Mouse (Mus musculus) ES-E14 (cell line): ENCODE data around the gene Pld1. TPM values are rescaled to one million over a fixed set of nuclear protein-coding genes. Genes with fewer than 3 reads are reported as not detected.
"Not testable (repeated sequence)": the region's sequence is repeated elsewhere in the genome, so short reads cannot be mapped to it uniquely, and the experiment has no call there.

Experiments
- DNase-seq: peaks from one replicate; pipeline ENCODE4 v3.0.0-alpha.2; 2013; ENCODE audit warnings: low read depth, low spot score
- H3K27ac ChIP-seq: 2 replicates; pipeline ENCODE4 v1.5.1; 2012; ENCODE audit warnings: low read depth, mild to moderate bottlenecking, low read length, moderate library complexity, mixed read lengths; ENCODE audit not compliant: poor library complexity, insufficient read depth, severe bottlenecking
- H3K36me3 ChIP-seq: 2 replicates; pipeline ENCODE4 v1.6.1; 2012; ENCODE audit warnings: mild to moderate bottlenecking, low read length, moderate library complexity, mixed read lengths; ENCODE audit not compliant: control insufficient read depth, poor library complexity, insufficient read depth, severe bottlenecking
- H3K4me1 ChIP-seq, 2 experiments: fragments of 150-350 bp in 1 of 2; sonication (generic) in 1 of 2; 2 replicates each; pipeline ENCODE4 v1.6.1; 2012; ENCODE audit warnings: low read length in 2 of 2, mild to moderate bottlenecking in 1 of 2, mixed read lengths in 1 of 2; ENCODE audit not compliant: control insufficient read depth in 2 of 2, insufficient read depth in 2 of 2, poor library complexity in 1 of 2
- H3K4me3 ChIP-seq, 2 experiments: fragments of 150-350 bp in 1 of 2; sonication (generic) in 1 of 2; 2 replicates each; pipeline ENCODE4 v1.5.1; 2012; ENCODE audit warnings: low read length in 2 of 2, low read depth in 1 of 2, mild to moderate bottlenecking in 1 of 2, mixed read lengths in 1 of 2; ENCODE audit not compliant: insufficient read depth in 1 of 2, poor library complexity in 1 of 2, severe bottlenecking in 1 of 2
- H3K9ac ChIP-seq: 2 replicates; pipeline ENCODE4 v1.6.1; 2012; ENCODE audit warnings: low read depth, mild to moderate bottlenecking, low read length, mixed read lengths; ENCODE audit not compliant: poor library complexity, insufficient read depth, severe bottlenecking
- H3K9me3 ChIP-seq: fragments of 150-350 bp; sonication (generic); 2 replicates; pipeline ENCODE4 v1.6.1; 2012; ENCODE audit warnings: low read depth, mild to moderate bottlenecking, low read length; ENCODE audit not compliant: control insufficient read depth, insufficient read depth
- CHD2 ChIP-seq: IDR thresholded peaks from 2 replicates; pipeline ENCODE4 v1.6.1; 2014; ENCODE audit warnings: mild to moderate bottlenecking, low read depth, low read length, inconsistent platforms
- HCFC1 ChIP-seq: IDR thresholded peaks from 2 replicates; pipeline ENCODE4 v1.6.1; 2012; ENCODE audit warnings: low read length, inconsistent platforms, borderline replicate concordance; ENCODE audit not compliant: insufficient read depth
- MAFK ChIP-seq: IDR thresholded peaks from 2 replicates; pipeline ENCODE4 v1.6.1; 2014; ENCODE audit warnings: mild to moderate bottlenecking, low read depth, low read length, inconsistent platforms; ENCODE audit not compliant: insufficient read depth
- ZC3H11A ChIP-seq: IDR thresholded peaks from 2 replicates; pipeline ENCODE4 v1.6.1; 2012; ENCODE audit warnings: low read depth, mild to moderate bottlenecking, inconsistent platforms, low read length, borderline replicate concordance
- ZNF384 ChIP-seq: IDR thresholded peaks from 2 replicates; pipeline ENCODE4 v1.6.1; 2012; ENCODE audit warnings: low read depth, low read length, inconsistent platforms
- in situ Hi-C, 2 experiments: fragments of 600-800 bp; cut with MboI; formaldehyde crosslinking; loops; one replicate each; pipeline ENCODE4 v1.15.1; 2025; ENCODE audit warnings: low sequenced_read_pairs in 2 of 2, inconsistent platforms in 1 of 2; ENCODE audit not compliant: unreplicated experiment in 2 of 2
- total RNA-seq: library from RNA; depleted of rRNA; stranded (reverse); fragments of 300-350 nt; gene quantifications from 2 replicates; pipeline ENCODE4 v1.2.3, GENCODE M21; 2012

Gene Pld1
- total RNA-seq, 1 experiment, result 4.8 TPM

GRCm38 (mm10) chr3:27941634-27942033 is 3.1 kb downstream of the Pld1 start:
- H3K4me1 ChIP-seq, result no peaks in the 10 kb centered on the region; a peak in 2 of 4 replicates
- H3K27ac ChIP-seq, result no peak overlapping the region
- H3K4me3 ChIP-seq, result no peak overlapping the region
- TF ChIP-seq ZNF384 (no peak), ZC3H11A (no peak), CHD2 (no peak)
- no peak overlapping the region for H3K9ac ChIP-seq
- H3K9me3 ChIP-seq, result no peaks in the 10 kb centered on the region
- DNase-seq, result no peak
- in situ Hi-C loops, result no loop called here
- H3K36me3 ChIP-seq, result no peaks in the 10 kb centered on the region

- Histone ChIP-seq H3K36me3 (no peaks in the 10 kb centered on the region), H3K9me3 (no peaks in the 10 kb centered on the region), H3K4me3 (no peak overlapping the region), H3K27ac (no peak overlapping the region), H3K4me1 (no peaks in the 10 kb centered on the region), H3K9ac (no peak overlapping the region)
- DNase-seq, result no peak
- TF ChIP-seq MAFK (no peak), CHD2 (no peak), ZNF384 (no peak), ZC3H11A (no peak), HCFC1 (no peak)
- in situ Hi-C loops, result no loop called here
These were observed 4.5 kb downstream of the Pld1 start for GRCm38 (mm10) chr3:27942991-27943390.

DNA sequence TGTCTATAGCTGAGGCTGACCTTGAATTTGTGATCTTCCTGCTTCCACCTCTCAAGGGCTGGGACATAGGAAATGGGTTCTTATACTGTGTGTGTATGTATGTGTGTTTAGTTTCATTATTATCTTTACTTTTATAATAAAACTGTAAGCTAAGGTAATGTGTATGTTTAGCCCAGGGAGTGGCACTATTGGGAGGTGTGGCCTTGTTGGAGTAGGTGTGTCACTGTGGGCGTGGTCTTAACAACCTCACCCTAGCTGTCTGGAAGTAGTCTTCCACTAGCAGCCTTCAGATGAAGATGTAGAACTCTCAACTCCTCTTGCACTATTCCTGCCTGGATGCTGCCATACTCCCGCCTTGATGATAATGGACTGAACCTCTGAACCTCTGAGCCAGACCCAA is 6.9 kb downstream of the Pld1 start:
- H3K4me1 ChIP-seq, in situ Hi-C loops, H3K27ac ChIP-seq, H3K9me3 ChIP-seq, H3K36me3 ChIP-seq, DNase-seq, H3K4me3 ChIP-seq, H3K9ac ChIP-seq: not testable (repeated sequence)

DNA sequence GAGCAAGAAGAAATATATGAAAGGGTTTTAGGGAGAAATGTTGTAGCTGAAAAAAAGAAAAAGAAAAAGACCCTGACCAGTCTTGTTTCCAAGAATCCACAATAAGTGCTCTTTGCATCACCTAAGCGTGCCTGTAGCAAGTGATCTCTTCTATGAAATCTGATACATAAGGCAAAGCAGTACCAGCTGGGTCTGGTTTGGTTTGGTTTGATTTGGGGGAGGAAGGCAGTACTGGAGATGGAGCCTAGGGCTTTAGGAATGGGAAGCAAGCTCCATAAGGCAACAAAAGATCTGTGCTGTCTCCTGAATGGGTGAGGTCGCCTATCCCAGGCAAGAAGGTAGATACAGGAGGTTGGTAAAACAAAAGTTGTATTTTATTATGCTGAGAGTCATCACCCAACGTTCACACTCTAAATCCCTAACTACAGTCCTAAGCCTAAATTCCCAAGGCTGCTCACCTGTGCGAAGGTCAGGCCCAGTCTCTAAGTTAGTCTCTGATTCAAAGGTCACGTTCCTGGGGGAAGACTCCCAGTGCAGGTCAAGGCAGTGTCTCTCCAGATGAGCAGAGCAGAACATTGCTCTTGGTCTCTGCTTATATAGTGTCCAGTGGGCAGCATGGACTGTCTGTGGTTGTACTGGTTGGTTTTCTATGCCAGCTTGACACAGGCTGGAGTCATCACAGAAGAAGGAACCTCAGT is 10.8 kb downstream of the Pld1 start:
- in situ Hi-C loops, result no loop called here

DNA sequence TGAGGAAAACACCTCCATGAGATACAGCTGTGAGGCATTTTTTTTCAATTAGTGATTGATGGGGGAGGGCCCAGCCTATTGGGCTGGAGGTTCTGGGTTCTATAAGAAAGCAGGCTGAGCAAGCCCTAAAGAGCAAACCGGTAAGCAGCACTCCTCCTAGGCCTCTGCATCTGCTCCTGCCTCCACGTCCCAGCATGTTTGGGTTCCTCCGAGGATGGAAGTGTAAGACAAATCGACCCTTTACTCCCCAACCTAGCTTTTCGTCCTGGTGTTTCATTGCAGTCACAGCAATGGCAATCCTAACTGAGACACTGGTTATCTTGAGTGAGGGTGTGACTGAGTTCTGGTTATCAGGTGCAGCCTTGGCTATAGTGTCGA is 11.4 kb downstream of the Pld1 start:
- Histone ChIP-seq H3K4me1 (no peaks in the 10 kb centered on the region), H3K4me3 (no peak overlapping the region), H3K36me3 (no peaks in the 10 kb centered on the region), H3K9ac (no peak overlapping the region), H3K9me3 (no peaks in the 10 kb centered on the region), H3K27ac (no peak overlapping the region)
- DNase-seq, result no peak
- in situ Hi-C loops, result no loop called here
- TF ChIP-seq HCFC1 (no peak), ZC3H11A (no peak), MAFK (no peak), ZNF384 (no peak), CHD2 (no peak)

More for the DNA sequence above, 10.8 kb downstream of the Pld1 start:
- Histone ChIP-seq H3K9me3 (no peaks in the 10 kb centered on the region), H3K36me3 (no peaks in the 10 kb centered on the region), H3K4me3 (no peak overlapping the region), H3K9ac (no peak overlapping the region), H3K4me1 (no peaks in the 10 kb centered on the region), H3K27ac (no peak overlapping the region)
- no peak for DNase-seq
- TF ChIP-seq HCFC1 (no peak), CHD2 (no peak), MAFK (no peak), ZNF384 (no peak), ZC3H11A (no peak)
